Mouse (Mus musculus) heart, adult 2 months (tissue): ENCODE data around the gene Itpa.

ENCODE experiments used
- CTCF ChIP-seq: fragments of 200-600 bp; IDR thresholded peaks from 2 replicates; pipeline ENCODE4 v1.8.1; 2022; ENCODE audit warnings: antibody characterized with exemption, mild to moderate bottlenecking, moderate library complexity
- EP300 ChIP-seq: fragments of 200-500 bp; IDR thresholded peaks from 2 replicates; pipeline ENCODE4 v1.6.1; 2011; ENCODE audit warnings: low read depth, low read length, control low read depth; ENCODE audit not compliant: insufficient read depth

GRCm38 (mm10) chr2:130639276-130639675 is 28.1 kb upstream of the Itpa start:
- no peak for TF ChIP-seq CTCF
- no peak for TF ChIP-seq EP300
